Mouse (Mus musculus): ENCODE results near the gene Ecel1. TPM values are rescaled to one million over a fixed set of nuclear protein-coding genes. Genes with fewer than 3 reads are reported as not detected.

Gene Ecel1
- 1.2 and 3.1 TPM in 2 replicates for polyA plus RNA-seq (2016; fragmentation: Nextera tagmentation; extraction: Ambion mirVana)

- Histone ChIP-seq H3K4me3 (peak within 1 kb of the TSS; percentile 57), H3K27me3 (replicated peaks; ENCODE audit: low read depth, poor library complexity, severe bottlenecking) (peaks cover 99% of the 10 kb centered on the region), H3K27ac (replicated peaks) (no peak within 1 kb of the TSS; the same call in 1 of the 2 replicates), H3K9me3 (no peaks in the 10 kb centered on the region), H3K36me3 (replicated peaks) (no peaks in the 10 kb centered on the region), H3K4me1 (peaks cover 33% of the 10 kb centered on the region)
- DNase-seq (ENCODE audit: low spot score): peak; percentile 43
- WGBS: 2% methylated on average over 12 of the region's 12 CpGs
Measured at GRCm38 (mm10) chr1:87156199-87156587, at the start of gene Ecel1. Gene Ecel1, minus strand, starts transcription at chr1:87156521.

DNA sequence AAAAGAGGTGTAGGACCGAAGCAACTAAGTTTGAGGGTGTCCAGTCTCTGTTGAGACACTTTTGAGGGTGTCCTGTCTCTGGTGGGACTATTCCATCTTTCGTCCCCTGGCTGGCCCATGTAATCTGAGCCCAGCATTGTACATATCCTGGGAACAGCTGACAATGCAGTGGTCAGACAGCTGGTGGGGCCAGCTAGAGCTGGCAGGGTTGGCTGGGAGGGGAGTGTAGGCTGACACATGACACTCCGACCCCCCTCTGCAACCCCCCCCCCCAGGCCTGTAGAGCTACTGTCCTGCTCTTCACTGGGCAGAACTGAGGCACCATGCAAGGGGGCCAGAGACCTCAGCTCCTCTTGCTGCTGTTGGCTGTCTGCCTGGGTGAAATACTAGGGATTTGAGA is 49.2 kb upstream of the Ecel1 start:
- DNase-seq (ENCODE audit: low spot score): no peak
- Histone ChIP-seq H3K27ac (replicated peaks) (peak overlapping the region; percentile 12; the same call in 1 of the 2 replicates), H3K4me3 (peak overlapping the region; percentile 17; the same call in 1 of the 2 replicates), H3K27me3 (replicated peaks; ENCODE audit: low read depth, poor library complexity, severe bottlenecking) (peaks cover 40% of the 10 kb centered on the region), H3K36me3 (replicated peaks) (no peaks in the 10 kb centered on the region), H3K9me3 (no peaks in the 10 kb centered on the region), H3K4me1 (peaks cover 18% of the 10 kb centered on the region)
- WGBS: 41% methylated on average over 3 of the region's 3 CpGs

GRCm38 (mm10) chr1:87205038-87205437 is 48.7 kb upstream of the Ecel1 start:
- Histone ChIP-seq H3K4me1 (peaks cover 18% of the 10 kb centered on the region), H3K27me3 (replicated peaks; ENCODE audit: low read depth, poor library complexity, severe bottlenecking) (peaks cover 40% of the 10 kb centered on the region), H3K27ac (replicated peaks) (0 out of 2 replicates have a peak overlapping the region, but pooled peaks have one; percentile 12), H3K36me3 (replicated peaks) (no peaks in the 10 kb centered on the region), H3K9me3 (no peaks in the 10 kb centered on the region), H3K4me3 (no peak overlapping the region)
- DNase-seq (ENCODE audit: low spot score): no peak
- WGBS: 47% methylated on average over 6 of the region's 6 CpGs

DNA sequence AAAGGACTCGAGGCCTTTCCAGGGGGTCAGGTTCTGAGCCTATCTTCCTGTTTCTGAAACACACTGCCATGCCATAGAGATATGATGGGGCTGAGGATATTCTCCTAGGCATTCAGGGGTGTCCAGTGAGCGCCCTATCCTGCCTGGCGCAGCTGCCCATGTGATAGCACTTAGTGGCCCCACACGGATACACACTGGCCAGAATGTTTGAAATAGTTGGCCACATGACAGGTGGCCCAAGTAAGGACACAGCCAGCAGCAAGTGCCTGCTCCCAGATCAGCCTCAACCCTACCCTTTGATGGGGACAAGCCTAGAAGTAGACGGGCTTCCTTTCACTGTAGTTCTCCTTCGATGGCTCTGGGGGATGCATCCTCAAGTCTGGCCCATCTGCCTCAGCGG is 48.1 kb upstream of the Ecel1 start, which contains the start of gene Chrng:
Gene Chrng (plus strand): TSS at position 193 of the 400 bp plus-strand sequence.
- 85% methylated on average over 7 of the region's 7 CpGs for WGBS
- DNase-seq (ENCODE audit: low spot score): no peak

DNA sequence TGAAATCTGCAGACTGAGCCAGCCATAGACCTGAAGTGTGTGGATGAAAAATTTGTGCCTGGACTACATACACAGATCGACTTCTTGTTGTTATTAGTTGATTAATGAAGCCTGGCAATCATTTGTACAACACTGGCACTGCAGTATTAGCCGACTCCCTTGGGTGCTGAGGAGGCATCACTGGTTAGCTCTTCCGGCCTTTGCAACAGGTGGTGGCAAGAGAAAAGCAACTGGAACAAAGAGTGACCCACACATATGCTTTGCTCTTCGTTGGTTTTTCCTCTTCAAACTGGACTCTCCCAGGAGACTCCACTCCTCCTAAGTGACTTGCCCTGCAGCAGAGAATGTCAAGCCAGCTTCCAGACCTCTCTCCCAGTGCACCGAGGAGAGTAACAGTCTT is 47.5 kb upstream of the Ecel1 start:
- Histone ChIP-seq H3K4me3 (no peak overlapping the region), H3K27ac (replicated peaks) (no peak overlapping the region), H3K4me1 (peaks cover 18% of the 10 kb centered on the region), H3K36me3 (replicated peaks) (no peaks in the 10 kb centered on the region), H3K27me3 (replicated peaks; ENCODE audit: low read depth, poor library complexity, severe bottlenecking) (peaks cover 41% of the 10 kb centered on the region), H3K9me3 (no peaks in the 10 kb centered on the region)
- WGBS: 85% methylated on average over 5 of the region's 5 CpGs
- no peak for DNase-seq (ENCODE audit: low spot score)

More for the DNA sequence above, 48.1 kb upstream of the Ecel1 start, which contains the start of gene Chrng:
- H3K27ac ChIP-seq (replicated peaks): 0 out of 2 replicates have a peak within 1 kb of the TSS, but pooled peaks have one; percentile 12
- H3K4me3 ChIP-seq: no peak within 1 kb of the TSS
- H3K9me3 ChIP-seq: no peaks in the 10 kb centered on the region
- peaks cover 45% of the 10 kb centered on the region for H3K27me3 ChIP-seq (replicated peaks; ENCODE audit: low read depth, poor library complexity, severe bottlenecking)
- peaks cover 18% of the 10 kb centered on the region for H3K4me1 ChIP-seq
- no peaks in the 10 kb centered on the region for H3K36me3 ChIP-seq (replicated peaks)

- Histone ChIP-seq H3K36me3 (replicated peaks) (no peaks in the 10 kb centered on the region), H3K4me3 (no peak overlapping the region), H3K9me3 (no peaks in the 10 kb centered on the region), H3K27ac (replicated peaks) (no peak overlapping the region), H3K4me1 (peaks cover 18% of the 10 kb centered on the region), H3K27me3 (replicated peaks; ENCODE audit: low read depth, poor library complexity, severe bottlenecking) (peaks cover 31% of the 10 kb centered on the region)
- no peak for DNase-seq (ENCODE audit: low spot score)
- 78% methylated on average over 1 of the region's 1 CpGs for WGBS
Measured at GRCm38 (mm10) chr1:87201848-87202247, 45.5 kb upstream of the Ecel1 start.

- Histone ChIP-seq H3K4me3 (no peak overlapping the region), H3K27ac (replicated peaks) (no peak overlapping the region), H3K27me3 (replicated peaks; ENCODE audit: low read depth, poor library complexity, severe bottlenecking) (peaks cover 21% of the 10 kb centered on the region), H3K9me3 (no peaks in the 10 kb centered on the region), H3K36me3 (replicated peaks) (no peaks in the 10 kb centered on the region), H3K4me1 (peaks cover 9% of the 10 kb centered on the region)
- 70% methylated on average over 2 of the region's 2 CpGs for WGBS
- no peak for DNase-seq (ENCODE audit: low spot score)
Measured at GRCm38 (mm10) chr1:87200811-87201210, 44.5 kb upstream of the Ecel1 start.

DNA sequence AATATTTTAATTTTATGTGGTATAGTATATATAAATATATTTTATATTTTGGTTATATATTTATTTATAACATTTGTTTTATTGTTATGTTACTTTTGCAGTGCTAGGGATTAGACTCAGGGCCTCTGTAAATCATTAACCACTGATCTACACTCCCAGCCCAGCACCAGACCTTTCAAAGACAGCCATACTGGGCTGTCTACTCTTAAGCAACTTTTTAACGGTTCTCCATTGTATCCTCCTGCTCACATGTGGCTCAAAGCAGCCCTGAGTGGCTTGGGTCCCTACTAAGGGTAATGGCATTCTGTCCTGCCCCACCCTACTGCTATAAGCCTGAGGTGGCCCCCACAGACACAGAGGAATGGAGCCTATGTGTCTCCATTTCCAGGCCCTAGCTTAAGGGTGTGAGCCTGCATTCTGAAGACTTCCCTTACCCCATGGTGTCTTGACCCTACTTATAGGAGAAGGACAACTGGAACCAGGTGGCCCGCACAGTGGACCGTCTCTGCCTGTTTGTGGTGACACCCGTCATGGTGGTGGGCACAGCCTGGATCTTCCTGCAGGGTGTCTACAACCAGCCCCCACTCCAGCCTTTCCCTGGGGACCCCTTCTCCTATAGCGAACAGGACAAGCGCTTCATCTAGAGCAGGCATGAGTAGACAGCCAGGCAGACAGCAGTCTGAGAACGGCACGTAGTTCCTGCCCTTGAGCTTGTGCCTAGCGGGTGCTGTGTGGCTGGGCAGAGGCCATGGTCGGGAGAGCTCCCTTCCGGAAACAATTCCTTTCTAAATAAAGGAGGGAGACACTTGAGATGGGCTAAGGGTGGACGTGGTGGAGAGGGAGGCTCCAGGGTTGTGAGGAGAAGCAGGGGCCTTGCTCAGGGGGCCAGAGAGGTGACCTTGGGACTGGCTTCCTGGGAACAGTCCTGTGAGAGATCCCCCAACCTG is 42.1 kb upstream of the Ecel1 start:
- no peaks in the 10 kb centered on the region for H3K4me1 ChIP-seq
- H3K27ac ChIP-seq (replicated peaks): no peak overlapping the region
- no peaks in the 10 kb centered on the region for H3K9me3 ChIP-seq
- H3K27me3 ChIP-seq (replicated peaks; ENCODE audit: low read depth, poor library complexity, severe bottlenecking): peaks cover 10% of the 10 kb centered on the region; the same call in 1 of the 2 replicates
- H3K36me3 ChIP-seq (replicated peaks): no peaks in the 10 kb centered on the region
- no peak for DNase-seq (ENCODE audit: low spot score)
- H3K4me3 ChIP-seq: no peak overlapping the region
- WGBS: 78% methylated on average over 12 of the region's 12 CpGs

- Histone ChIP-seq H3K9me3 (no peaks in the 10 kb centered on the region), H3K4me3 (no peak overlapping the region), H3K27me3 (replicated peaks; ENCODE audit: low read depth, poor library complexity, severe bottlenecking) (peaks cover 10% of the 10 kb centered on the region; the same call in 1 of the 2 replicates), H3K36me3 (replicated peaks) (no peaks in the 10 kb centered on the region), H3K4me1 (no peaks in the 10 kb centered on the region), H3K27ac (replicated peaks) (no peak overlapping the region)
- 81% methylated on average over 9 of the region's 9 CpGs for WGBS
- DNase-seq (ENCODE audit: low spot score): no peak
Measured at GRCm38 (mm10) chr1:87197296-87197695, 41.0 kb upstream of the Ecel1 start.

DNA sequence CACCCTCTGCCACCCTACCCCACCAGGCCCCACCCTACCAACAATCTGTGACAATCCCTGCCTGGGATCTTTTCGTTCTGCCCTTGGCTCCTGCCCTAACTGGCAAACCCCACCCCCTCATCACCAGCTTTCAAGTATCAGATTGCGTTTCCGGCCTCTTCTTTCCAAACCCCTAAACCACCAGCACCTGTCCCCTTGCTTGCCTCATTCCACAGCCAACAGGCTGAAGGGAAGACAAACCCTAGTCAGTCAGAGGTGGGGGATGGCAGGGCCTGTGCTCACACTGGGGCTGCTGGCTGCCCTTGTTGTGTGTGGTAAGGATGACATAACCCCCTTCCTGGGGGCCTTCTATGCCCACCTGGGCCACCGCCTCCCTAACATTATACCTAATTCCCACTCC is 34.1 kb upstream of the Ecel1 start, which contains the start of gene Chrnd:
Gene Chrnd (plus strand): TSS at position 179 of the 400 bp plus-strand sequence.
- 25% methylated on average over 4 of the region's 4 CpGs for WGBS
- peaks cover 26% of the 10 kb centered on the region for H3K4me1 ChIP-seq
- DNase-seq (ENCODE audit: low spot score): no peak
- peaks cover 40% of the 10 kb centered on the region for H3K27me3 ChIP-seq (replicated peaks; ENCODE audit: low read depth, poor library complexity, severe bottlenecking)
- no peaks in the 10 kb centered on the region for H3K9me3 ChIP-seq
- no peak within 1 kb of the TSS for H3K4me3 ChIP-seq
- peak within 1 kb of the TSS; percentile 15; the same call in 1 of the 2 replicates for H3K27ac ChIP-seq (replicated peaks)
- no peaks in the 10 kb centered on the region for H3K36me3 ChIP-seq (replicated peaks)

DNA sequence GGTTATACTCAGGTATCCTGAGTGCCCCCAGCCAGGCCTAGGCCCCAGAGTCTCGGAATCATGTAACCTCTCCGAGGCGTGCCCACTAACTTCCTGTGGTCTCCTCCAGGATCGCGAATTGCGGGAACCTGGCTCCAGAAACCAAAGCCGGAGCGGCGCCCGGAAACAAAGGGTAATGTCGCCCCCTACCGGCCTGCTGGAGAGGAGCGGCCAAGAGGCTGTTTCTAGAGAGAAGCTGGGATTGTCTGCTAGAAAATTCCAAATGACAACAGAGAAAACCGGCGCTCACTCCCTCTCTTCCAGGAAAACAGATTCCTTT is 30.7 kb upstream of the Ecel1 start:
- Histone ChIP-seq H3K27me3 (replicated peaks; ENCODE audit: low read depth, poor library complexity, severe bottlenecking) (peaks cover 75% of the 10 kb centered on the region), H3K4me1 (peaks cover 49% of the 10 kb centered on the region), H3K36me3 (replicated peaks) (no peaks in the 10 kb centered on the region), H3K4me3 (peak overlapping the region; percentile 61), H3K27ac (replicated peaks) (peak overlapping the region; percentile 7; the same call in 1 of the 2 replicates), H3K9me3 (no peaks in the 10 kb centered on the region)
- DNase-seq (ENCODE audit: low spot score): peak; percentile 91
- 0% methylated on average over 15 of the region's 15 CpGs for WGBS

- Histone ChIP-seq H3K4me3 (peak overlapping the region; percentile 61), H3K36me3 (replicated peaks) (no peaks in the 10 kb centered on the region), H3K4me1 (peaks cover 49% of the 10 kb centered on the region), H3K27ac (replicated peaks) (peak overlapping the region; percentile 7), H3K9me3 (no peaks in the 10 kb centered on the region), H3K27me3 (replicated peaks; ENCODE audit: low read depth, poor library complexity, severe bottlenecking) (peaks cover 80% of the 10 kb centered on the region)
- WGBS: 2% methylated on average over 54 of the region's 54 CpGs
- no peak for DNase-seq (ENCODE audit: low spot score)
Measured at GRCm38 (mm10) chr1:87186261-87187036, 30.1 kb upstream of the Ecel1 start.

Data from embryonic facial prominence, embryonic 10.5 days (tissue).